Mouse (Mus musculus): ENCODE results near the gene Tas2r103. TPM values are rescaled to one million over a fixed set of nuclear protein-coding genes. Genes with fewer than 3 reads are reported as not detected.

Tas2r103 gene
- not detected in 2 replicates for polyA plus RNA-seq (2015; fragmentation: Nextera tagmentation; extraction: Ambion mirVana)

- Histone ChIP-seq H3K36me3 (no peaks in the 10 kb centered on the region), H3K4me3 (replicated peaks) (no peak within 1 kb of the TSS), H3K4me2 (replicated peaks) (no peak within 1 kb of the TSS), H3K4me1 (no peaks in the 10 kb centered on the region), H3K9me3 (replicated peaks) (no peaks in the 10 kb centered on the region), H3K9ac (no peak within 1 kb of the TSS), H3K27ac (replicated peaks) (no peak within 1 kb of the TSS), H3K27me3 (no peaks in the 10 kb centered on the region)
- ATAC-seq (ENCODE audit: insufficient number of reproducible peaks, low FRiP score, low TSS enrichment, low read depth) = no peak
- 73% methylated on average over 2 of the region's 2 CpGs for WGBS
Measured at GRCm38 (mm10) chr6:133037001-133037400, at the start of gene Tas2r103. Gene Tas2r103, minus strand, starts transcription at chr6:133037101.

DNA sequence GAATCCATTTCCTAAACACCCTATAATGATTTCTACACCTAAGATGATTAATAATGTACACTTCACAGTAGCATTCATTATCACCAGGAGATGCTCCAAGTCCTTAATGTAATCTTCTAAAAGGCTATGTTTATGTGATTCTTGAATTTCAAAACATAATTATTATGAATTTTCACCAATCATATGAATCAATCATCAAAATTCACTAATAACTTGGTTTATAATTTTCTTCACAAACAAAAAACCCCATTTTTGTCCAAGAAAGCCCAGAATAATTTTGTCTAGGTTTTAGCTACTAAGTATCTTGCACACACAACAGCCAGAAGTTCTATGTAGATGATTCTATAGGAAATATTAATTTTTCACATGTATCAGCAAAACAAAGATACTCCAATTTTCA is 18.8 kb upstream of the Tas2r103 start, which contains the start of gene Tas2r140:
TSS of gene Tas2r140 (minus strand) at position 101 of the 400 bp plus-strand sequence.
- Histone ChIP-seq H3K9me3 (replicated peaks) (no peaks in the 10 kb centered on the region), H3K4me2 (replicated peaks) (no peak within 1 kb of the TSS), H3K4me1 (no peaks in the 10 kb centered on the region), H3K27ac (replicated peaks) (no peak within 1 kb of the TSS), H3K27me3 (no peaks in the 10 kb centered on the region), H3K36me3 (no peaks in the 10 kb centered on the region), H3K9ac (no peak within 1 kb of the TSS), H3K4me3 (replicated peaks) (no peak within 1 kb of the TSS)
- ATAC-seq (ENCODE audit: insufficient number of reproducible peaks, low FRiP score, low TSS enrichment, low read depth) = no peak

Other genes with a start within 250 kb of the Tas2r103 start
- gene Tas2r117, start 234.3 kb downstream of the Tas2r103 start, polyA plus RNA-seq (2015; fragmentation: Nextera tagmentation; extraction: Ambion mirVana) = not detected in 2 replicates
- not detected in 2 replicates for gene Tas2r123, start 190.0 kb downstream of the Tas2r103 start, polyA plus RNA-seq (2015; fragmentation: Nextera tagmentation; extraction: Ambion mirVana)
- not detected in 2 replicates for gene Tas2r116, start 181.7 kb downstream of the Tas2r103 start, polyA plus RNA-seq (2015; fragmentation: Nextera tagmentation; extraction: Ambion mirVana)
- gene Tas2r110, start 169.1 kb downstream of the Tas2r103 start, polyA plus RNA-seq (2015; fragmentation: Nextera tagmentation; extraction: Ambion mirVana) = not detected in 2 replicates
- gene Tas2r113, start 144.1 kb downstream of the Tas2r103 start, polyA plus RNA-seq (2015; fragmentation: Nextera tagmentation; extraction: Ambion mirVana) = not detected in 2 replicates
- not detected in 2 replicates for gene Tas2r125, start 127.5 kb downstream of the Tas2r103 start, polyA plus RNA-seq (2015; fragmentation: Nextera tagmentation; extraction: Ambion mirVana)
- gene Tas2r129, start 86.0 kb downstream of the Tas2r103 start, polyA plus RNA-seq (2015; fragmentation: Nextera tagmentation; extraction: Ambion mirVana) = not detected in 2 replicates
- gene Tas2r131, start 79.2 kb downstream of the Tas2r103 start, polyA plus RNA-seq (2015; fragmentation: Nextera tagmentation; extraction: Ambion mirVana) = not detected in 2 replicates
- not detected in 2 replicates for gene Tas2r109, start 56.1 kb downstream of the Tas2r103 start, polyA plus RNA-seq (2015; fragmentation: Nextera tagmentation; extraction: Ambion mirVana)
- not detected in 2 replicates for gene Tas2r140, start 18.7 kb upstream of the Tas2r103 start, polyA plus RNA-seq (2015; fragmentation: Nextera tagmentation; extraction: Ambion mirVana)
- gene Smim10l1, start 67.8 kb upstream of the Tas2r103 start, polyA plus RNA-seq (2015; fragmentation: Nextera tagmentation; extraction: Ambion mirVana) = 81.3 and 83.0 TPM in 2 replicates

Data from embryonic facial prominence, embryonic 15.5 days (tissue).